ENCODE assay signal across 9 mouse cellular contexts in genomic region chr19:5039301-5040114, GRCm38 (mm10). TPM values are rescaled to one million over a fixed set of nuclear protein-coding genes. Genes with fewer than 3 reads are reported as not detected.
DNase-seq lines count a peak whose midpoint lies in the region; ATAC-seq and TF ChIP-seq lines count a peak whose summit lies in the region.
"Had no signal": no experiment of that assay in that cellular context is flagged by ENCODE, and none has a peak within 500 bp of the region (broad histone marks: within the 10 kb centered on the region; RNA-seq: fewer than 3 reads in every experiment).

No protein-coding gene starts in this region.

- H3K9me3 ChIP-seq in heart, embryonic 10.5 days, result no peaks in the 10 kb centered on the region
- no peaks in the 10 kb centered on the region for H3K9me3 ChIP-seq in E14TG2a.4 (ENCODE audit: low read length)
- H3K9me3 ChIP-seq in embryonic facial prominence, embryonic 14.5 days (ENCODE audit: control insufficient read depth, low read length), result no peaks in the 10 kb centered on the region
- no peaks in the 10 kb centered on the region for H3K9me3 ChIP-seq in midbrain, embryonic 13.5 days

- H3K27ac ChIP-seq in heart, embryonic 10.5 days, result peak overlapping the region; percentile 87
- H3K27ac ChIP-seq in embryonic facial prominence, embryonic 14.5 days (replicated peaks; ENCODE audit: low read depth, low read length), result peak overlapping the region; percentile 73
- peak overlapping the region; percentile 90 for H3K27ac ChIP-seq in midbrain, embryonic 13.5 days

- H3K9ac ChIP-seq in embryonic facial prominence, embryonic 14.5 days (ENCODE audit: low read depth, low read length), result peak overlapping the region; percentile 90
- H3K9ac ChIP-seq in midbrain, embryonic 13.5 days (replicated peaks), result peak overlapping the region; percentile 94

- ATAC-seq in embryonic facial prominence, embryonic 14.5 days (ENCODE audit: low read depth), result no peak
- ATAC-seq in midbrain, embryonic 13.5 days, result peak; percentile 26; the same call in 1 of the 2 replicates
- no peak for ATAC-seq in megakaryocyte-erythroid progenitor cell, adult 5-6 weeks (replicated peaks; ENCODE audit: low FRiP score, low TSS enrichment, poor library complexity, severe bottlenecking)
- no peak for ATAC-seq in megakaryocyte progenitor cell, adult 5-6 weeks (replicated peaks; ENCODE audit: poor library complexity)

- peaks cover 33% of the 10 kb centered on the region for H3K4me1 ChIP-seq in heart, embryonic 10.5 days
- H3K4me1 ChIP-seq in E14TG2a.4 (replicated peaks; ENCODE audit: low read depth, low read length), result peaks cover 72% of the 10 kb centered on the region
- H3K4me1 ChIP-seq in embryonic facial prominence, embryonic 14.5 days (ENCODE audit: control insufficient read depth, insufficient read depth, low read length), result peaks cover 21% of the 10 kb centered on the region
- peaks cover 36% of the 10 kb centered on the region for H3K4me1 ChIP-seq in midbrain, embryonic 13.5 days (replicated peaks)

- 17% methylated on average over 41 of the region's 41 CpGs for WGBS in heart, embryonic 10.5 days
- 14% methylated on average over 40 of the region's 41 CpGs for WGBS in embryonic facial prominence, embryonic 14.5 days
- WGBS in midbrain, embryonic 13.5 days, result 12% methylated on average over 41 of the region's 41 CpGs

- H3K4me2 ChIP-seq in embryonic facial prominence, embryonic 14.5 days (ENCODE audit: low read depth, low read length), result peak overlapping the region; percentile 99
- H3K4me2 ChIP-seq in midbrain, embryonic 13.5 days (replicated peaks), result peak overlapping the region; percentile 98

- peak overlapping the region; percentile 85 for H3K4me3 ChIP-seq in heart, embryonic 10.5 days
- H3K4me3 ChIP-seq in E14TG2a.4 (replicated peaks; ENCODE audit: low read length), result peak overlapping the region; percentile 88
- peak overlapping the region; percentile 87 for H3K4me3 ChIP-seq in embryonic facial prominence, embryonic 14.5 days (ENCODE audit: low read depth, low read length)
- peak overlapping the region; percentile 81 for H3K4me3 ChIP-seq in midbrain, embryonic 13.5 days (replicated peaks)

- no peak for DNase-seq in heart, embryonic 10.5 days (ENCODE audit: low spot score)
- DNase-seq in heart, adult 8-10 months (ENCODE audit: low spot score), result no peak
- no peak for DNase-seq in embryonic facial prominence, embryonic 14.5 days (ENCODE audit: low spot score)
- DNase-seq in kidney, adult 18-20 months, result peak; percentile 39

- H3K27me3 ChIP-seq in heart, embryonic 10.5 days (ENCODE audit: insufficient read depth, poor library complexity, severe bottlenecking), result no peaks in the 10 kb centered on the region
- H3K27me3 ChIP-seq in E14TG2a.4 (ENCODE audit: insufficient read depth, low read length), result peaks cover 31% of the 10 kb centered on the region
- no peaks in the 10 kb centered on the region for H3K27me3 ChIP-seq in embryonic facial prominence, embryonic 14.5 days (replicated peaks; ENCODE audit: control insufficient read depth, insufficient read depth, low read length)
- no peaks in the 10 kb centered on the region for H3K27me3 ChIP-seq in midbrain, embryonic 13.5 days
- H3K27me3 ChIP-seq: Patski had no signal

- H3K36me3 ChIP-seq in heart, embryonic 10.5 days, result peaks cover 6% of the 10 kb centered on the region
- H3K36me3 ChIP-seq in E14TG2a.4 (ENCODE audit: insufficient read depth, low read length), result peaks cover 19% of the 10 kb centered on the region
- peaks cover 18% of the 10 kb centered on the region; the same call in 1 of the 2 replicates for H3K36me3 ChIP-seq in embryonic facial prominence, embryonic 14.5 days (ENCODE audit: control insufficient read depth, insufficient read depth, low read length)
- peaks cover 17% of the 10 kb centered on the region for H3K36me3 ChIP-seq in midbrain, embryonic 13.5 days

- TF ChIP-seq CTCF in E14TG2a.4 (conservative IDR thresholded peaks at IDR 0.05; ENCODE audit: low read length), result no peak

RNA-seq across cellular contexts. Expression of gene AC124502.3, which starts 0.8 kb away (rescaled TPM):
- 1.6 and 2.5 TPM in 2 replicates for polyA plus RNA-seq in heart, embryonic 10.5 days (2016; fragmentation: Nextera tagmentation; extraction: Ambion mirVana)
- 1 to 10 TPM; 2.4 to 3.4 (median 2.6) TPM for total RNA-seq in heart, adult 8-10 months (2022)
- polyA plus RNA-seq in embryonic facial prominence, embryonic 14.5 days (2014; fragmentation: Nextera tagmentation; extraction: Ambion mirVana), result 0.51 and 1.7 TPM in 2 replicates
- 3.9 and 4.3 TPM in 2 replicates for polyA plus RNA-seq in midbrain, embryonic 13.5 days (2015; fragmentation: Nextera tagmentation; extraction: Ambion mirVana)
- 2.0 and 3.3 TPM in 2 replicates for total RNA-seq in megakaryocyte-erythroid progenitor cell, adult 5-6 weeks (2014; fragmentation: Nextera tagmentation)
- total RNA-seq in megakaryocyte-erythroid progenitor cell, adult 5-6 weeks (2017), result 1.8 and 4.2 TPM in 2 replicates
- total RNA-seq in megakaryocyte progenitor cell, adult 5-6 weeks (2015), result 6.1 and 6.4 TPM in 2 replicates
- total RNA-seq in megakaryocyte progenitor cell, adult 5-6 weeks (2017), result 8.0 and 8.2 TPM in 2 replicates

RNA-seq across cellular contexts. Expression of gene B4gat1, which starts 0.9 kb away (rescaled TPM):
- polyA plus RNA-seq in heart, embryonic 10.5 days (2016; fragmentation: Nextera tagmentation; extraction: Ambion mirVana), result 42.8 and 47.8 TPM in 2 replicates
- total RNA-seq in heart, adult 8-10 months (2022), result 10 to 100 TPM; 45.0 to 47.2 (median 45.6) TPM
- polyA plus RNA-seq in embryonic facial prominence, embryonic 14.5 days (2014; fragmentation: Nextera tagmentation; extraction: Ambion mirVana), result 42.9 and 51.5 TPM in 2 replicates
- polyA plus RNA-seq in midbrain, embryonic 13.5 days (2015; fragmentation: Nextera tagmentation; extraction: Ambion mirVana), result 52.9 and 54.3 TPM in 2 replicates
- not detected in 2 replicates for total RNA-seq in megakaryocyte-erythroid progenitor cell, adult 5-6 weeks (2014; fragmentation: Nextera tagmentation)
- total RNA-seq in megakaryocyte-erythroid progenitor cell, adult 5-6 weeks (2017), result 1.5 TPM in 1 of 2 replicates, not detected in the other
- 0.99 TPM in 1 of 2 replicates, not detected in the other for total RNA-seq in megakaryocyte progenitor cell, adult 5-6 weeks (2015)
- total RNA-seq in megakaryocyte progenitor cell, adult 5-6 weeks (2017), result 0.75 TPM in 1 of 2 replicates, not detected in the other

RNA-seq across cellular contexts. Expression of gene Brms1, which starts 1.6 kb away (rescaled TPM):
- 47.1 and 58.1 TPM in 2 replicates for polyA plus RNA-seq in heart, embryonic 10.5 days (2016; fragmentation: Nextera tagmentation; extraction: Ambion mirVana)
- 10 to 100 TPM; 13.0 to 17.6 (median 15.6) TPM for total RNA-seq in heart, adult 8-10 months (2022)
- 35.0 and 38.7 TPM in 2 replicates for polyA plus RNA-seq in embryonic facial prominence, embryonic 14.5 days (2014; fragmentation: Nextera tagmentation; extraction: Ambion mirVana)
- 52.6 and 58.9 TPM in 2 replicates for polyA plus RNA-seq in midbrain, embryonic 13.5 days (2015; fragmentation: Nextera tagmentation; extraction: Ambion mirVana)
- 25.3 and 37.1 TPM in 2 replicates for total RNA-seq in megakaryocyte-erythroid progenitor cell, adult 5-6 weeks (2014; fragmentation: Nextera tagmentation)
- 30.3 and 36.7 TPM in 2 replicates for total RNA-seq in megakaryocyte-erythroid progenitor cell, adult 5-6 weeks (2017)
- 12.8 and 19.7 TPM in 2 replicates for total RNA-seq in megakaryocyte progenitor cell, adult 5-6 weeks (2015)
- total RNA-seq in megakaryocyte progenitor cell, adult 5-6 weeks (2017), result 36.6 and 39.8 TPM in 2 replicates

RNA-seq across cellular contexts. Expression of gene Rin1, which starts 10.8 kb away (rescaled TPM):
- polyA plus RNA-seq in heart, embryonic 10.5 days (2016; fragmentation: Nextera tagmentation; extraction: Ambion mirVana), result 4.0 and 5.3 TPM in 2 replicates
- total RNA-seq in heart, adult 8-10 months (2022), result 1 to 10 TPM in 3 of 4 experiments, under 1 TPM in 1; 0.79 to 2.6 (median 2.0) TPM
- polyA plus RNA-seq in embryonic facial prominence, embryonic 14.5 days (2014; fragmentation: Nextera tagmentation; extraction: Ambion mirVana), result 2.3 and 3.0 TPM in 2 replicates
- polyA plus RNA-seq in midbrain, embryonic 13.5 days (2015; fragmentation: Nextera tagmentation; extraction: Ambion mirVana), result 1.3 and 2.1 TPM in 2 replicates
- 0.89 and 1.3 TPM in 2 replicates for total RNA-seq in megakaryocyte-erythroid progenitor cell, adult 5-6 weeks (2014; fragmentation: Nextera tagmentation)
- total RNA-seq in megakaryocyte-erythroid progenitor cell, adult 5-6 weeks (2017), result 0.66 TPM in 1 of 2 replicates, not detected in the other
- 0.17 and 0.22 TPM in 2 replicates for total RNA-seq in megakaryocyte progenitor cell, adult 5-6 weeks (2015)
- 0.12 and 0.47 TPM in 2 replicates for total RNA-seq in megakaryocyte progenitor cell, adult 5-6 weeks (2017)

RNA-seq across cellular contexts. Expression of gene Slc29a2, which starts 15.8 kb away (rescaled TPM):
- 7.6 and 12.0 TPM in 2 replicates for polyA plus RNA-seq in heart, embryonic 10.5 days (2016; fragmentation: Nextera tagmentation; extraction: Ambion mirVana)
- 10 to 100 TPM in 2 of 4 experiments, 1 to 10 TPM in 2; 8.8 to 11.9 (median 10.6) TPM for total RNA-seq in heart, adult 8-10 months (2022)
- 4.0 and 4.1 TPM in 2 replicates for polyA plus RNA-seq in embryonic facial prominence, embryonic 14.5 days (2014; fragmentation: Nextera tagmentation; extraction: Ambion mirVana)
- 7.8 TPM in 2 replicates for polyA plus RNA-seq in midbrain, embryonic 13.5 days (2015; fragmentation: Nextera tagmentation; extraction: Ambion mirVana)
- 9.7 and 14.2 TPM in 2 replicates for total RNA-seq in megakaryocyte-erythroid progenitor cell, adult 5-6 weeks (2014; fragmentation: Nextera tagmentation)
- 1.5 and 4.4 TPM in 2 replicates for total RNA-seq in megakaryocyte-erythroid progenitor cell, adult 5-6 weeks (2017)
- 3.6 and 5.2 TPM in 2 replicates for total RNA-seq in megakaryocyte progenitor cell, adult 5-6 weeks (2015)
- total RNA-seq in megakaryocyte progenitor cell, adult 5-6 weeks (2017), result 1.1 and 2.9 TPM in 2 replicates

Comparison
In these comparisons a context has a peak if more than half of its experiments do, and no peak if none do; other contexts are left out.
1. RNA of gene B4gat1, which starts 0.9 kb away (total RNA-seq): 45.0 to 47.2 TPM in heart, adult 8-10 months; 0.75 to 0.99 TPM in megakaryocyte progenitor cell, adult 5-6 weeks and 1.5 TPM in megakaryocyte-erythroid progenitor cell, adult 5-6 weeks; every median in the first group is over 10 times any median in the second.
2. Peak in every context shown above with its lines, with median percentiles within 50 percentile points of each other: H3K27ac ChIP-seq and H3K4me3 ChIP-seq.